Mouse (Mus musculus) large intestine, adult 2 months (tissue): ENCODE data around the gene Cp. TPM values are rescaled to one million over a fixed set of nuclear protein-coding genes. Genes with fewer than 3 reads are reported as not detected.
A peak's percentile ranks its signal among the peaks of the same experiment; 100 is the strongest.
"Not testable (repeated sequence)": the region's sequence is repeated elsewhere in the genome, so short reads cannot be mapped to it uniquely, and the experiment has no call there.

ENCODE experiments used
- DNase-seq: peaks from one replicate; pipeline ENCODE4 v3.0.0-alpha.2; 2012; ENCODE audit warnings: low read depth, low spot score
- WGBS: fragments of 180-500 bp; shearing (Covaris S2); methylation state at CpG from one replicate; pipeline ENCODE4 v1.1.7; 2018; 5-methylcytosine and 5-hydroxymethylcytosine counted together
- polyA plus RNA-seq: library from polyadenylated mRNA; depleted of rRNA; stranded (reverse); fragments of >200 nt; gene quantifications from 2 replicates; pipeline ENCODE4 v1.2.3, GENCODE M21; 2012

Gene Cp
- polyA plus RNA-seq, 1 experiment, result 4.9 TPM

DNA sequence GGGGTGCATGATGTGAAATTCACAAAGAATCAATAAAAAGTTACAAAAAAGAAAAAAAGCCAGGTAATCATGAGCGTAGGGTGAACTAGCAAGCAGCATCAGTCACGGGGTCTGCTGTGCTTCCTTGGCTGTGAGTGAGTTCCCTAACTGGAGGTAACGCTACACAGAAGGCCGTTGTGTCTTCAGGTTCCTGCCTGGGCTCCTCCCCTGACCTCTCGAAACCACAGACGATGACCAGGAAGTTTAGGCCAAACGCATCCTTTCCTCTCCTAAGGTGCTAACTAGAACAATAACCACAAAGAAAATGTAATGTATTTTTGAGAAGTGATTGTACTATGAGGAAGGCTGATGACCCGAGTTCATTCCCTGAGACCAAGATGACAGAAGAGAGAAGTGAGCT is 47.6 kb downstream of the Cp start:
- 85% methylated on average over 8 of the region's 8 CpGs for WGBS
- DNase-seq, result no peak

- DNase-seq, result no peak
- WGBS, result 30% methylated on average over 1 of the region's 1 CpGs
Observed at GRCm38 (mm10) chr3:20005611-20006010, 48.8 kb downstream of the Cp start.

DNA sequence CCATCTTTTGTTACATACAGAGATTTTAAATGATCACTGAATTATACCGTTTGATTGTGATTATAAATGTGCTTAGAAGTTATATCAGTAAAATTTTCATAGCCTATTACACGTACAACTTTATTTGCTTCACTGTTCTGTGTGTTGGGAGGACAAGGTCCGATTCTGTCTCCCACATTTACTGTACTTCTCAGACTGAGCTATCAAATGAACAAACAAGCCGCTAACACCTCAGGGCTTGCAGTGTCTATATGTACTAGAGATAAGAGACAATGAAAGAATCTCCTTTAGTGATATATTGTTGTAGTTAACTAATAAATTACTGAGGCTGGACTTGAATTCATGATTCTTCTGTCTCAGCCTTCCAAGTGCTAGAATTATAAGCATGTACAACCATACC is 50.4 kb downstream of the Cp start:
- DNase-seq, result peak; percentile 21
- WGBS, result 39% methylated on average over 4 of the region's 4 CpGs

- no peak for DNase-seq
- WGBS, result 58% methylated on average over 5 of the region's 5 CpGs
Observed at GRCm38 (mm10) chr3:20007759-20008158, 50.9 kb downstream of the Cp start.

- WGBS, result 86% methylated on average over 9 of the region's 9 CpGs
- no peak for DNase-seq
Observed at GRCm38 (mm10) chr3:20010464-20010863, 53.6 kb downstream of the Cp start.

DNA sequence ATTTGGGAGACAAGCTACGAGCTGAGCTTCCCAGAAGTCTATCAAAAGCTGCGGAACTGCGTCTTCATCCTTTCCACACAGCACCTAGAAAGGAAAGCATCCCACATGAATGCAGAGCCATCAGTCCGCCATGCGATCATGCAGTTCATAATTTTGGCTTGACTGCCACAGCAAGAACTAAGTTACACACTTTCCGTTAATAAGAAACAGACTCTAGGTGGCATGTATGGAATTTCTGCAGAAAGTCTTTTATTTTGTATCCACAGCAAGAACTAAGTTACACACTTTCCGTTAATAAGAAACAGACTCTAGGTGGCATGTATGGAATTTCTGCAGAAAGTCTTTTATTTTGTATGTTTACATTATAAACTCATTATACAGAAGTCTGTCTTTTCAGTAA is 54.1 kb downstream of the Cp start:
- not testable (repeated sequence) for DNase-seq
- WGBS, result 91% methylated on average over 7 of the region's 7 CpGs

DNA sequence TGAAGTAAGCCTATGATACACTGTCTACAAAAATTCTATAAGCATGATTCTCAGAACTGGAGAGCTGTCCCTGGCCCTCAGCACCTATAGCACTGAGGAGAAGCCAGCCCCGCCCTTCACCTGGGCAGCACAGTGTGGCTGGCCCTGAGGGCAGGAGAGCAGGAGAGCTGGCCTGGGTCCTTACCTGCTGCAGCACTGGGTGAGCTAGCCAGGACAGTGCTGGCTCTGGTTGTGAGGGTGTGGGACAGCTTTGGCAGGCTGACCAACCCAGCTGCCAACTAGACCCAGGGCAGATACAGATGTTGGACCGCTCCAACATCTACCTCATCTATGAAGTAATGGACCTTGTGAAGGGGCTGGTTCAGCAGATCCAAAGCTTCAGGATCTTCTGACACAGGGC is 57.6 kb downstream of the Cp start:
- WGBS, result 94% methylated on average over 2 of the region's 2 CpGs

DNA sequence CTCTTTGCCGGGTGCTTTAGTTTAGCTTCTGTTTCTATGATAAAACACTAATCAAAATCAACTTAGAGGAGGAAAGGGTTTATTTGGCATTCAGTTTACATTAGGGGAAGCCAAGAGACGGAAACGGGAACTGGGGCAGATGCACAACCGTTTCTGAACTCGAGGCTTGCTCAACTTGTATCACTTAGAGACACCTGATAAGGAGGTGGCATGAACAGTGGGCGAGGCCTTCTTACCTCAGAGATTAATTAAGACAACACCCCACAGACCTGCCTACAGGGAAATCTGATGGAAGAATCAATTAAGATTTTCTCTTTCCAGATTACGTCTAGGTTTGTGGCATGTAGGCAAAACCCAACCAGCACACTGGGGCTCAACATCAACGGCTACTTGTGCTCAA is 61.2 kb downstream of the Cp start:
- no peak for DNase-seq
- 74% methylated on average over 8 of the region's 8 CpGs for WGBS

More for the DNA sequence above, 57.6 kb downstream of the Cp start:
- DNase-seq, result no peak

GRCm38 (mm10) chr3:20023832-20024231 is 67.0 kb downstream of the Cp start:
- DNase-seq, result no peak
- WGBS, result 30% methylated on average over 1 of the region's 1 CpGs

GRCm38 (mm10) chr3:20026481-20026880 is 69.6 kb downstream of the Cp start:
- no peak for DNase-seq

DNA sequence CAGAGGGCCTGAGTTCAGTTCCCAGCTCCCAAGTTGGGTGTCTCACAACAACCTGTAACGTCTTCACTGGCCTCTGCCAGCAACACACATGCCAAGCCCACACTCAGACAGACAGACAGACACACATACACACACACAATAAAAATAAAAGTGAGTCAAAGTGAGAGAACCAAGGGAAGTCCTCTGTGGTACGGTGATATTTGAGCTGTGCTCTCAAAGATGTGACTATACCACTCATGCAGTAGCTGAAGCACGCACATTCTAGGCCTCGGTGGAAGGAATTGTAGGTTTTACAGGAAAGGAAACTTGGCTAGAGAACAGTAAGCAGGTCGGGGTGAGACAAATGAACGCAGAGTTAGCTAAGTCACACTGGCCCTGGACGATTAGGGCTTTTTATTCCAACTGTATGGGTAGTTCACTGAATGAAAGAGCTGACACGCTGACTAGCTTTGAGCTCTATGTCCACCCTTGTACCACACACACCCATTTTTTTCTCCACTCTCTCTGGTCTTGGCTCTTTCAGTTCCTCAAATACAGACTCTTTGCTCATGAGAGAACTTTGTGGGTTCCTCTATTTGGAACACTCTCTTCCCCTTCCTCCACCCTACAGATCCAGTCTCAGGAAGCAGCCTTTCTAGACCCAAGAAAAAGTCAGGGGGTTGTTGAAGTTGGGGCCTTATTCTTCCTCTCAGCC is 70.3 kb downstream of the Cp start:
- WGBS, result 87% methylated on average over 8 of the region's 8 CpGs
- DNase-seq, result no peak

GRCm38 (mm10) chr3:20027788-20028187 is 70.9 kb downstream of the Cp start:
- 92% methylated on average over 5 of the region's 5 CpGs for WGBS
- DNase-seq, result no peak

DNA sequence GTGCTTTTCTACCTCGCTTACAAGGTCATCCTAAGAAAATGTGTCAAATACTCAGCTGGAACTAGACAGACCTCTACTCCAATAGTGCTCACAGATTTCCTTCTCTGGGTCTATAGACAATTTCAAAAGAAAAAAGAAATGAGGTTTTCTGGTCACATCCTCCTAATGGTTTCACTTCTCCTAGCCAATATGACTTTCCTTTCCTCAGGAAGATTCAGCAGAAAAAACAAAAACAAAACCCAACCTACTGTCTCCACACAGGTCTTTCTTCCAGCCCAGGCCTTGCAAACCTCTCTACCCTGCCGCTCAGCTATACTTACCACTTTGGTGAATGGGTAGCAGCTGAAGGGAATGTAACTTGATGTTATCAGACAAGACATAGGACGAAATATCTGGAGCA is 71.8 kb downstream of the Cp start:
- 91% methylated on average over 3 of the region's 3 CpGs for WGBS
- no peak for DNase-seq

DNA sequence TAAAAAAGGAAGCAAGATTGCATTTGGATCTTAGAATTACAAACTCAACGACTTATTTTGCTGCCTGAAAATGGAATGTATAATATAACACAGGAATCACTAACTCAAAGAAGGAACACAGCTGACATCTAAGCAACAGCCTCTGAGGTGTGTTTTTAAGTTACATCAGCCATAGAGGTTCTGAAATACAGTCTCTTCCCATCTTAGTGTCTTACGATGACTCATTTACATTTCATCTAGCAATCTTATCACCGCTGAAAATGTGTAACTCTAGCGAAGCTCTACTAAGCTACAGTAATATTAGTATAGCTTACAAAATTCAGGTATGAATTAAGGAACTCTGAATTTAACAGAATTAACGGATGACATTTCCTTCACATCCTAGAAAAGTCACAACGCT is 74.0 kb downstream of the Cp start:
- DNase-seq, result no peak
- WGBS, result 91% methylated on average over 6 of the region's 6 CpGs

DNA sequence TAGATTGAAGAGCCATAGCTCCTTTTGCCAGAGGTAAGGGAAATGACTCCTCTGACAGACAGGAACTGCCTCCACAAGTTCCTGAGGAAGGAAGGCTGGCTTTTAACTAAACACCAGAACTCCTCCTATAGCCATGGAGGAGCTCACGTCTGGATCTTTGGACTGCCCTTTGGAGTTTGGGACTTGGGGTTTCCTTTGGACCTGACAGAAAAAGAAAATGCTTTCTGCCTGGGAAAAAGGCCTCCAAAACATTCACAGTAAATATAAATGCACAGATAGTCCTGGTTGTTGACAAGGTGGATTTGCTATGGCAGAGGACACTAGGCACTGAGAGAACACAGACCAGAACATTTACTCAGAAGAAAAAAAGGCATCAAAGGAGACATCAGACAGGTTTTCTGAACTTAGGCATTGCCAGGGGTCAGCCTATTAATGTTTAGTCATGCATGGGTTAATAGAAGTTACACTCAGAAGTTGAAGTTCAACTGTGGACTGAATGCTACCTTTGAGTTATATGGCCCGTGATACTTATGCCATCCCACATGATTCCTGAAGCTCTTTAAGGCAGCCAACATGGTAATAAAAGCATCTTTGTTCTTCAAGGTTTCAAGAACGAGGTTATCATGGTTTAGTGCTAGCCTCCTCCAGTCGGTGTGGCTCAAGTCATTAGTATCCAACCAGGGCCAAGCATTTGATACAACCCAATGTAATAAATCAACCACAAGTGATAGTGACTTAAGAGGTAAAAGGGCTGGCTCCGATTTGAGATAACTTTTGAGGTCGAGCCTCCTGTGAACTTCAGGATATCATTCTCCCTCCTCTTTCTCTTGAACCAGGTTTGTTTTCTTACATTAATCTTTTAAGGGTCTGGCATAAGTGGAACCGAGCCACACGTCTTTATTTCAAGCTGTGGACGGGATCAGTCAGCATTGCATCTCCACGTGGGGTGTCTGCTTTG is 77.2 kb downstream of the Cp start:
- WGBS, result 7% methylated on average over 10 of the region's 10 CpGs
- DNase-seq, result no peak

- WGBS, result under 1% methylated on average over 47 of the region's 47 CpGs
- DNase-seq, result peak; percentile 58
Observed at GRCm38 (mm10) chr3:20034719-20035404, 78.0 kb downstream of the Cp start, which contains the start of gene Hps3. Hps3 (minus strand) TSS chr3:20035315.

GRCm38 (mm10) chr3:20036069-20036468 is 79.2 kb downstream of the Cp start:
- WGBS, result 82% methylated on average over 4 of the region's 4 CpGs
- DNase-seq, result no peak

DNA sequence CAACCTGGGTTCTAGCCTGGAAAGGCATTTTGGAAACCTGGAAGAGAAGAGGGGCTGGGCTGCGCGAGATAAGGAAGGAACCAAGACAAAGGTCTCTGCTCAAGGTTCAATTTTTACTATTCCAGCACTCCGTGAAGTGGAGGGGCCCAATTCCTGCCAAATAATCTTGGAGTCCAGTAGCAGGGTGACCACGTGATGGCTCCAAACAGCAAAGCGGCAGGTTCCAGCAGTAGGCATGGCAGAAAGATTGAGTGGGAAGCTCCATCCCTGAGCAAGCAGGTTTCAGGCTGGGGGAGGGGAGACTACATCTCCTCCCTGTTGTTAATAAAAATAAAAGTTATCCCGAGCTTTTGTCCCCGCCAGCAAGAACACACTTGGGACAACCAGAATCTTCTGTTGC is 84.6 kb downstream of the Cp start:
- not testable (repeated sequence) for DNase-seq
- WGBS, result 88% methylated on average over 7 of the region's 7 CpGs

DNA sequence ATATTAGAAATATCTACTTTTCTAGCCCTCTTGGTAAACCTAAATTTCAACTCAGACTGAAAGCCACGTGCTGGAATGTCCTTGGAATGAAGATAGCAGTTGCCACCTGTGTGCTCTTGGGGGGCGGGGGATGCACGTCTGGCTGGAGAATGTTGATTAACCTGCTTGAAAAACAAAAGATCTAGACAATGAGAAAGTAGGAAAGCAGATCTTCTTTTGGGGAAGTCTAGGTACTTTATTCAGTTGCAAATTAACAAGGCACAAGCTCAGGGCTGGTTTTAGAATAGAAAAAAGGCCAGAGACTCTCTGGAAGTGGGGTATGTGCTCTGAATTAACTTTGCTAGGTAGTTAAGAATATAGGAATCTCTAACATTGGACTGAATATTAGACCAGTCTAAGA is 87.9 kb downstream of the Cp start:
- DNase-seq, result not testable (repeated sequence)
- WGBS, result 58% methylated on average over 3 of the region's 3 CpGs
